Mouse (Mus musculus) gastrocnemius, postnatal 4 days (tissue): ENCODE measurements around the gene Dag1. TPM values are rescaled to one million over a fixed set of nuclear protein-coding genes. Genes with fewer than 3 reads are reported as not detected.
A peak's percentile ranks its signal among the peaks of the same experiment; 100 is the strongest.
"Not testable (repeated sequence)": the region's sequence is repeated elsewhere in the genome, so short reads cannot be mapped to it uniquely, and the experiment has no call there.

Experiments
- DNase-seq, 2 experiments: peaks; one replicate each; pipeline ENCODE4 v3.0.0; 2021 to 2022; ENCODE audit warnings: low spot score in 2 of 2, mixed read lengths in 2 of 2
- total RNA-seq, 2 experiments: library from RNA; stranded (reverse); gene quantifications; 2 replicates each; pipeline ENCODE4 v1.2.3; 2021

The Dag1 gene
- total RNA-seq, 2 experiments from 2014 or later = 400 to 402 TPM

- DNase-seq = no peak
These were observed 30.9 kb downstream of the Dag1 start for GRCm38 (mm10) chr9:108232908-108233307.

- no peak for DNase-seq
These were observed 35.7 kb downstream of the Dag1 start for GRCm38 (mm10) chr9:108227911-108228649.

GRCm38 (mm10) chr9:108225166-108225565, 38.6 kb downstream of the Dag1 start:
- DNase-seq = no peak

DNA sequence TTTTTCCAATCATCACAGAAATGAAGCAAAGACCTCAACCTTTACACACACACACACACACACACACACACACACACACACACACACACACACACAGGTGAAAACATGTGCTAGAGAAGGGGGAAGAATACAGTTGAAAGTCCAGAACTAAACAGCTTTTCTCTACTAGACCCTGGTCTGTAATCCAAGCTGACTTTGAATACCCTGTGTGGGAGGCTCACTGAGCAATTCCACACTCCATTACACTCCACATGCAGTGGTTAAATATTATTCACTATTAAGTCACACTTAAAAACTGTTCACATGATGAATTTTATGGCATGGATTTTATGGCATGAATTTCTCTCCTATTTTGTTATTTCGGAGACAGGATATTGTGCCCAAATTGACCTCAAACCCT, 40.1 kb downstream of the Dag1 start:
- no peak for DNase-seq

- DNase-seq = no peak
These were observed 42.2 kb downstream of the Dag1 start for GRCm38 (mm10) chr9:108221566-108221965.

GRCm38 (mm10) chr9:108220380-108220774, 43.4 kb downstream of the Dag1 start:
- peak in 1 of 2 experiments; percentile 44 for DNase-seq

- no peak for DNase-seq
These were observed 43.9 kb downstream of the Dag1 start for GRCm38 (mm10) chr9:108219766-108220379.

- no peak for DNase-seq
These were observed 45.7 kb downstream of the Dag1 start for GRCm38 (mm10) chr9:108217936-108218543.

DNA sequence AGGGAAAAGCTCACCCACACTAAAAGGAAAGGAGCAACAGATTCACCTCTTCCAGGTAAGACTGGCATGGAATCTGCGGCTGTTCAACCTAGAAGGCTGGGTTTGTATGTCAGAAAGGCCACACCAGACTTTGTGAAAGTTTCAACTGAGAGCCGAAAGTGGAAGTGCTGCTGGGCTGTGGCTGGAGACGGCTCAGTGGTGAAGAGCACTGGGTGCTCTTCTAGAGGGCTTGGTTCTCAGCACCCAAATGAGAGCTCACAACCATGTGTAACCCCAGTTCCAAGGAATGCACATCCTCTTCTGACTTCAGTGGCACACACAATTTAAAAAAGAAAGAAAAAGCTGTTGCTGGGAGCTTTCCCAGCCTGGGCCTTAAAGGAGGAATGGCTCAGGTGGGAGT, 46.4 kb downstream of the Dag1 start:
- DNase-seq = no peak

DNA sequence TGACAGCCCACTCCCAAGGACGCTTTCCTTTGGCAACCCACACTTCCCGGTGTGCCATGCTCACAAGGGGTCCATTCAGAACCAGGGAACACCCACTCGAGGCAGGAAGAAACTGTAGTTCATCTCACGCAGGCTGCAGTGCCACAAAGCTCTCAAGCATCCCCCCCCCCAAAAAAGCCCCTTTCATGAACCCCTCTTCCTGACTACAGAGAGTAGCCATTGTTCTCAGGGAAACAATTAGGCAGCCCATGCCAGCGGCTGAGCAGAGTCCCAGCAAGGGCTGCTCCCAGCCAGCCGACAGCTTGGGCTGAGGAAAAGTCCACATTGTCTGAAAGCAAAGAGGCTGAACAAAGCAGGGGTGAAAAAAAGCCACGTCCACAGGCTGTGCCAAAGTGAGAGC, 50.7 kb downstream of the Dag1 start:
- no peak for DNase-seq

DNA sequence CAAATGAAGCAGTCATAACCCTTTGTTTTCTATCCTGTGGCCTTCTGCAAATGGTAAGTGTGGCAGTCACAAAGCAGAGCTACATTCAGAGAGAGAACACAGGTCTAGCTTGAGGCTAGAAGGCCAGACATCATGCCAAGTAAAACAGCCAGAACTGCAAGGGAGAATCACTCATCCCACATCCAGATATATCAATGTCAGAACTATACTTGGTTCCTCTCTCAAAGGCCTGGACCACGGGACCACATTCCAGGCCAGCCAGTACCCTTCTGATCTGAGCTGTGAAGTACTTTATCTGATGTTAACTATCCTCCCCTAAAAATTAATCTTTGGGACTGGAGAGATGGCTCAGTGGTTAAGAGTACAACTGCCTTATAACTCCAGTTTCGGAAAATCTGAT, 51.3 kb downstream of the Dag1 start:
- DNase-seq = no peak

DNA sequence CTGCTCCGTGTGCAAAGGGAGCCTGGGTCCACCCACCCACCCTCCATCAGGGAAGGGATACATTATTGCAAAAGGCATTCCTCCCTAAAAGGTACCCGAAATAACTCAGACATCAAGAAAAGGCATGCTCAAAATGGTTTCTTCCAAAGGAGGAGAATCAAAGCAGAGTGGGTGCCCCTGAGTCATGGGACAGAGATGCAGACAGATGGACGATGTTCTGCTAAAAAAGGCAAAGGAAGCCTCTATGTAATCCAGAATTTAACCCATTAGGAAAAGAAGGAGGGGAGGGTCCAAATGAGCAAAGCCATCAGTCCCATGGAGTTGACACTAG, 58.2 kb downstream of the Dag1 start:
- DNase-seq = no peak

- no peak for DNase-seq
These were observed 58.7 kb downstream of the Dag1 start for GRCm38 (mm10) chr9:108204884-108205570.

DNA sequence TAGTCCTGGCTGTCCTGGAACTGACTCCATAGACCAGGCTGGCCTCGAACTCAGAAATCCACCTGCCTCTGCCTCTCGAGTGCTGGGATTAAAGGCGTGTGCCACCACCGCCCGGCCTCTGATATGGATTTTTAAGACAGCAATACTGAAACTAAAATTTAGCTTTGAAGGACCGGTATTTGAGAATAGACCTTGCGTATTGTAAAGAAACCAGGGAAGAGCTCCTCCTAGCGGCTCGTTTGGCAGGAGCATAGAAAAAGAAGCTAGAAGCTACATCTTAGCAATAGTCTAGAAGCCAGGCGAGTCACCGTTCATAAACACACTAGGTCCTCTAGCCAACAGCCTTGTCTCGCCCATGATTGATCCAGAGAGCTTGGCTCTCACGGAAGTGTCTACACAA, 60.7 kb downstream of the Dag1 start:
- DNase-seq = peak; percentile 37 to 75

GRCm38 (mm10) chr9:108202169-108202568, 61.6 kb downstream of the Dag1 start:
- DNase-seq = no peak

GRCm38 (mm10) chr9:108201160-108201559, 62.6 kb downstream of the Dag1 start:
- peak; percentile 78 to 93 for DNase-seq

GRCm38 (mm10) chr9:108198621-108199020, 65.1 kb downstream of the Dag1 start:
- DNase-seq = no peak

DNA sequence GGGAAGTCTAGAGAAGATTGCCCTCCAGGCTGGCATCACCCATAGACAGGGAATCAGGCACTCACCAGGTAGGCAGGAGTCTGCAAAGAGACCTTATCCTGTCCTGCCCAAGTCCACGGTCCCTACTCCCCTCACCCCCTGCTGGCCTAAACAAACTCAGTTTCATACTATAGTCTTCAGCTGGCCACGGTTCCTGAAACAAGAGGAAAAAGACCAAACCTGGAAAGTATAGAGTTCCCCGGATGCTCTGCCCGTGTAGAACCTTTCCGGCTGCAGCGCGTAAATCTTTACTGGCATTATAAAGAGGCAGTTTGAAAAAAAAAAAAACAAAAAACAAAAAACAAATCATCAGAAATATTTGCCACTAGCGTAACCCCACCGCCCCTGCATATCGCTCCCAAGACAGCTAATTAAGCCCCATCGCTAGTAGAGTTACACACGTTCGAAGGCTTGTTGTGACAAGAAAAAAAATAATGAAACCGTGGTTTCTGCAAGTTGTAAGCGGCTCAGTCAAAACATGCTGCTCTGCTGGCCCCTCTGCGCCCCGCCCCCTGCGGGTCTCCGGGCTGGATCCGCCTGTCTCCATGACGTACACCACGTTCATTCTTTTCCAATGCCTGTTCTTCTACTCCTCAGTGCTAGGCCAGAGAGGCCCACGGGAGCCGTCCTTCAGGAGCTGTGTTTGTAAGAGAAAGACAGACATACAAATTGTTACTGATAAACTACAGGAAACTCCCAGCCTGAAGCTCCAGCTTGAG, 66.7 kb downstream of the Dag1 start:
- DNase-seq = no peak

DNA sequence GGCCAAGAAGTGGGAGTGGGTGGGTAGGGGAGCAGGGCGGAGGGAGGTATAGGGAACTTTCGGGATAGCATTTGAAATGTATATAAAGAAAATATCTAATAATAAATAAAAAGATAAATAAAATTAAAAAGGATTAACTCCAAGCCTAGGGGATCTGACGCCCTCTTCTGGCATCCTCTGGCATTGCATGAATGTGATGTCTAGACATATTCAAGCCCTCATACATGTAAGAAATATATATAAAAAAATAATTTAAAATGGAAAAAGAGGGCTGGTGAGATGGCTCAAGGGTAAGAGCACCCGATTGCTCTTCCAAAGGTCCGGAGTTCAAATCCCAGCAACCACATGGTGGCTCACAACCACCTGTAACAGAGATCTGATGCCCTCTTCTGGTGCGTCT, 67.5 kb downstream of the Dag1 start:
- not testable (repeated sequence) for DNase-seq

DNA sequence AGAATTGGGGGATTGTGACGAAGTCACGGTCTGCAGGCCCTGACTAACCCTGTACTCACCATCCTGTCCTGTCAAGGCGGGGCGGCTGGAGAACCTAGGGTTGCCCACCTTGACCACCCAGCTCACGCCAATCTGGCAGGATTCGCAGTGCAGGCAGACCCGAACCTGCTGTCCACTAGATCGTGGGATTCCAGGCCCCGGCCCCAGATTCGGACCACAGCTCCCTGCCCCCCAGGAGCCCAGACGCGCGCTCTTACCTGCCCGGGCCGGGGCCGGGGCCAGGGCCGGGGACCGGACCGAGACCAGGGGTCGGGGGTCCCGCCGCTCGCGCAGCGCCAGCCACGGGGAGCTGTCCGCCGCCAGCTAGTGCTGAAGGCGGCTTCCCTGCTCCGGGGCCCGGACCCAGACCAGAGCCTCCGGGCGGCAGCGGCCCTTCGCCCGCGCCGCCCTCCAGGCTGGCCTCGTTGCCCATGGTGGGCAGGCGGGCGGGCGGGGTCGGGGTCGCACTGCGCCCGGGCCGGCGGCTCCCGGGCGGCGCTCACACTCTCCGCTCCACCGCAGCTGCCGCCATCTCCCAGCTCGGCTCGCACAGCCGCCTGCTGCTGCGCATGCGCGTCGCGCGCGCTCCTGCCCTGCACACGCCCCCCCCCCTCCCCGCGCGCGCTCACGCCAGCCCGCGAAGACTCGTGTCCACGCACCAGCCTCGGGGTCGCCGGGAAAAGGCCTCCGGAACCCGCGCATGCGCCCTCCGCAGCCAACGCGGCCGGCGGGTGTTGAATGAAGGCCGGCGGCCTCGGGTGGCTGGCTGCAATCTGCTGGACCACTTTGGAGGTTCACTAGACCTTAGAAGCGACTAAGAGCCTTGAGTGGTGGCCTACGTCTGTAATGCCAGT, 73.7 kb downstream of the Dag1 start, which contains the start of gene Bsn:
TSS of gene Bsn (minus strand) at position 598 of the 893 bp plus-strand sequence.
- DNase-seq = peak; percentile 51 to 71
